Mouse (Mus musculus) heart, adult 2 months (tissue): ENCODE results near the gene Trdmt1. TPM values are rescaled to one million over a fixed set of nuclear protein-coding genes. Genes with fewer than 3 reads are reported as not detected.

Source experiments
- DNase-seq, 2 experiments: peaks; one replicate each; pipeline ENCODE4 v3.0.0; 2021
- H3K27ac ChIP-seq: fragments of 200-600 bp; 2 replicates; pipeline ENCODE4 v1.8.1; 2022
- H3K27me3 ChIP-seq: fragments of 200-500 bp; 2 replicates; pipeline ENCODE4 v1.6.1; 2012; ENCODE audit warnings: mild to moderate bottlenecking, low read length, inconsistent platforms, mixed read lengths; ENCODE audit not compliant: control insufficient read depth, insufficient read depth
- H3K36me3 ChIP-seq: fragments of 200-500 bp; 2 replicates; pipeline ENCODE4 v1.6.1; 2012; ENCODE audit warnings: low read length, inconsistent platforms; ENCODE audit not compliant: control insufficient read depth, insufficient read depth
- H3K4me1 ChIP-seq: fragments of 200-500 bp; 2 replicates; pipeline ENCODE4 v1.6.1; 2011; ENCODE audit warnings: low read length; ENCODE audit not compliant: control insufficient read depth, insufficient read depth
- H3K4me3 ChIP-seq: fragments of 200-600 bp; 2 replicates; pipeline ENCODE4 v1.8.1; 2022
- H3K79me2 ChIP-seq: fragments of 200-500 bp; replicated peaks from 2 replicates; pipeline ENCODE4 v1.6.1; 2012; ENCODE audit warnings: mild to moderate bottlenecking, inconsistent platforms, low read length, moderate library complexity, mixed read lengths; ENCODE audit not compliant: control insufficient read depth, insufficient read depth
- H3K9ac ChIP-seq: fragments of 200-500 bp; 2 replicates; pipeline ENCODE4 v1.6.1; 2012; ENCODE audit warnings: low read depth, mild to moderate bottlenecking, control low read depth, inconsistent platforms, low read length, mixed read lengths
- CTCF ChIP-seq: fragments of 200-600 bp; IDR thresholded peaks from 2 replicates; pipeline ENCODE4 v1.8.1; 2022; ENCODE audit warnings: antibody characterized with exemption, mild to moderate bottlenecking, moderate library complexity
- EP300 ChIP-seq: fragments of 200-500 bp; IDR thresholded peaks from 2 replicates; pipeline ENCODE4 v1.6.1; 2011; ENCODE audit warnings: low read depth, low read length, control low read depth; ENCODE audit not compliant: insufficient read depth
- POLR2A ChIP-seq: fragments of 200-500 bp; IDR thresholded peaks from 2 replicates; pipeline ENCODE4 v1.6.1; 2011; ENCODE audit warnings: mild to moderate bottlenecking, low read depth, low read length, control low read depth; ENCODE audit not compliant: insufficient read depth
- WGBS: fragments of 180-500 bp; shearing (Covaris S2); methylation state at CpG from one replicate; pipeline ENCODE4 v1.1.7; 2018; 5-methylcytosine and 5-hydroxymethylcytosine counted together
- intact Hi-C: fragments of 180-260 bp; cut with DNase I; formaldehyde crosslinking; loops from one replicate; pipeline ENCODE4 v1.15.1; 2025
- polyA plus RNA-seq: library from polyadenylated mRNA; depleted of rRNA; stranded (reverse); fragments of >200 nt; gene quantifications from 2 replicates; pipeline ENCODE4 v1.2.3, GENCODE M21; 2012
- total RNA-seq, 2 experiments: library from RNA; stranded (reverse); gene quantifications; 2 replicates each; pipeline ENCODE4 v1.2.3; 2021

Gene Trdmt1
- total and polyA plus RNA-seq, 3 experiments, result 3.3 to 7.0 (median 5.2) TPM

GRCm38 (mm10) chr2:13500298-13500999 is 44.0 kb downstream of the Trdmt1 start:
- Histone ChIP-seq H3K9ac (no peak overlapping the region), H3K27ac (no peak overlapping the region), H3K27me3 (no peaks in the 10 kb centered on the region), H3K4me1 (no peaks in the 10 kb centered on the region), H3K79me2 (no peaks in the 10 kb centered on the region), H3K4me3 (no peak overlapping the region), H3K36me3 (no peaks in the 10 kb centered on the region)
- no peak for DNase-seq
- TF ChIP-seq CTCF (no peak), POLR2A (no peak), EP300 (no peak)
- intact Hi-C loops, result no loop called here
- WGBS, result 51% methylated on average over 5 of the region's 5 CpGs

GRCm38 (mm10) chr2:13499196-13499595 is 45.3 kb downstream of the Trdmt1 start:
- 69% methylated on average over 7 of the region's 7 CpGs for WGBS

GRCm38 (mm10) chr2:13496087-13496486 is 48.4 kb downstream of the Trdmt1 start:
- Histone ChIP-seq H3K27me3 (no peaks in the 10 kb centered on the region), H3K4me3 (no peak overlapping the region), H3K9ac (no peak overlapping the region), H3K4me1 (no peaks in the 10 kb centered on the region), H3K27ac (no peak overlapping the region), H3K79me2 (no peaks in the 10 kb centered on the region), H3K36me3 (no peaks in the 10 kb centered on the region)
- intact Hi-C loops, result no loop called here
- WGBS, result 26% methylated on average over 2 of the region's 2 CpGs
- DNase-seq, result no peak
- TF ChIP-seq CTCF (no peak), EP300 (no peak), POLR2A (no peak)

More at GRCm38 (mm10) chr2:13499196-13499595, 45.3 kb downstream of the Trdmt1 start:
- Histone ChIP-seq H3K4me3 (no peak overlapping the region), H3K27ac (no peak overlapping the region), H3K4me1 (no peaks in the 10 kb centered on the region), H3K27me3 (no peaks in the 10 kb centered on the region), H3K79me2 (no peaks in the 10 kb centered on the region), H3K36me3 (no peaks in the 10 kb centered on the region), H3K9ac (no peak overlapping the region)
- TF ChIP-seq CTCF (no peak), EP300 (no peak), POLR2A (no peak)
- intact Hi-C loops, result no loop called here
- DNase-seq, result no peak

GRCm38 (mm10) chr2:13492927-13493326 is 51.5 kb downstream of the Trdmt1 start:
- no peak overlapping the region for H3K27ac ChIP-seq
- H3K27me3 ChIP-seq, result no peaks in the 10 kb centered on the region
- no peak for DNase-seq
- no peaks in the 10 kb centered on the region for H3K79me2 ChIP-seq
- no peak overlapping the region for H3K4me3 ChIP-seq
- no peaks in the 10 kb centered on the region for H3K4me1 ChIP-seq
- TF ChIP-seq EP300 (no peak), POLR2A (no peak), CTCF (no peak)
- intact Hi-C loops, result no loop called here
- H3K9ac ChIP-seq, result no peak overlapping the region
- no peaks in the 10 kb centered on the region for H3K36me3 ChIP-seq
- 81% methylated on average over 4 of the region's 4 CpGs for WGBS

GRCm38 (mm10) chr2:13491734-13492133 is 52.7 kb downstream of the Trdmt1 start, which contains the start of gene Cubn:
Gene Cubn, minus strand, starts transcription at chr2:13491813.
- H3K4me3 ChIP-seq, result no peak within 1 kb of the TSS
- H3K79me2 ChIP-seq, result no peaks in the 10 kb centered on the region
- 69% methylated on average over 8 of the region's 8 CpGs for WGBS
- TF ChIP-seq POLR2A, result no peak
- no peak for TF ChIP-seq CTCF
- no peak for TF ChIP-seq EP300
- DNase-seq, result no peak
- intact Hi-C loops, result no loop called here
- H3K27ac ChIP-seq, result no peak within 1 kb of the TSS
- H3K9ac ChIP-seq, result no peak within 1 kb of the TSS
- no peaks in the 10 kb centered on the region for H3K4me1 ChIP-seq
- no peaks in the 10 kb centered on the region for H3K27me3 ChIP-seq
- no peaks in the 10 kb centered on the region for H3K36me3 ChIP-seq

GRCm38 (mm10) chr2:13490480-13490879 is 54.0 kb downstream of the Trdmt1 start:
- intact Hi-C loops, result no loop called here
- H3K9ac ChIP-seq, result no peak overlapping the region
- DNase-seq, result no peak
- H3K4me3 ChIP-seq, result no peak overlapping the region
- no peaks in the 10 kb centered on the region for H3K27me3 ChIP-seq
- 87% methylated on average over 2 of the region's 2 CpGs for WGBS
- H3K36me3 ChIP-seq, result no peaks in the 10 kb centered on the region
- H3K79me2 ChIP-seq, result no peaks in the 10 kb centered on the region
- TF ChIP-seq EP300, result no peak
- no peak for TF ChIP-seq POLR2A
- no peak for TF ChIP-seq CTCF
- H3K27ac ChIP-seq, result no peak overlapping the region
- H3K4me1 ChIP-seq, result no peaks in the 10 kb centered on the region
